Mouse (Mus musculus) layer of hippocampus, postnatal 36 days (tissue): Measurements from ENCODE around the gene Rpa1. TPM values are rescaled to one million over a fixed set of nuclear protein-coding genes. Genes with fewer than 3 reads are reported as not detected.
A peak's percentile ranks its signal among the peaks of the same experiment; 100 is the strongest.

Source experiments
- DNase-seq, 2 experiments: peaks; one replicate each; pipeline ENCODE4 v3.0.0; 2022
- microRNA-seq, 2 experiments: library from miRNA; unstranded; fragments of <30 nt; microRNA quantifications; one replicate each; pipeline ENCODE4 v1.2.0; 2021
- total RNA-seq, 2 experiments: library from RNA; stranded (reverse); gene quantifications; 2 replicates each; pipeline ENCODE4 v1.2.3; 2021

The Rpa1 gene
- total RNA-seq, 2 experiments from 2014 or later = 58.5 to 60.8 TPM

GRCm38 (mm10) chr11:75262181-75262580, 85.9 kb downstream of the Rpa1 start:
- no peak for DNase-seq

- DNase-seq = no peak
Measured at GRCm38 (mm10) chr11:75261730-75262129, 86.4 kb downstream of the Rpa1 start.

- DNase-seq = no peak
Measured at GRCm38 (mm10) chr11:75261016-75261415, 87.1 kb downstream of the Rpa1 start.

GRCm38 (mm10) chr11:75259996-75260561, 88.0 kb downstream of the Rpa1 start:
- DNase-seq = peak in 1 of 2 experiments; percentile 56

GRCm38 (mm10) chr11:75259416-75259815, 88.7 kb downstream of the Rpa1 start:
- DNase-seq = no peak

GRCm38 (mm10) chr11:75257056-75257648, 91.0 kb downstream of the Rpa1 start:
- no peak for DNase-seq

GRCm38 (mm10) chr11:75255330-75255729, 92.8 kb downstream of the Rpa1 start:
- no peak for DNase-seq

GRCm38 (mm10) chr11:75254252-75254912, 93.7 kb downstream of the Rpa1 start:
- DNase-seq = no peak

- DNase-seq = no peak
Measured at GRCm38 (mm10) chr11:75251557-75252070, 96.5 kb downstream of the Rpa1 start.

- no peak for DNase-seq
Measured at GRCm38 (mm10) chr11:75251006-75251512, 97.1 kb downstream of the Rpa1 start.

GRCm38 (mm10) chr11:75249588-75249987, 98.5 kb downstream of the Rpa1 start:
- no peak for DNase-seq

Small RNA genes within 50 kb of the gene (microRNA-seq; reads per million reads assigned to microRNA genes)
- 0 reads per million in 2 experiments for gene Gm47300

Other genes starting within 250 kb of the Rpa1 start
- 1 to 10 TPM; 2.8 to 3.6 TPM for gene Hic1, start 178.8 kb downstream of the Rpa1 start, total RNA-seq
- 10 to 100 TPM; 18.0 to 19.9 TPM for gene Ovca2, start 169.5 kb downstream of the Rpa1 start, total RNA-seq
- gene Dph1, start 157.1 kb downstream of the Rpa1 start, total RNA-seq = 10 to 100 TPM; 33.4 to 33.9 TPM
- 100 to 1,000 TPM; 103 to 107 TPM for gene Rtn4rl1, start 154.5 kb downstream of the Rpa1 start, total RNA-seq
- gene Smyd4, start 109 bp upstream of the Rpa1 start, total RNA-seq = 10 to 100 TPM; 12.8 to 14.4 TPM
- 10 to 100 TPM; 12.5 to 17.0 TPM for gene Serpinf1, start 74.4 kb upstream of the Rpa1 start, total RNA-seq
- under 1 TPM; 0.40 to 0.50 TPM for gene Serpinf2, start 91.3 kb upstream of the Rpa1 start, total RNA-seq
- gene Wdr81, start 106.4 kb upstream of the Rpa1 start, total RNA-seq = 10 to 100 TPM; 20.6 to 22.6 TPM
- gene Tlcd2, start 113.4 kb upstream of the Rpa1 start, total RNA-seq = under 1 TPM; 0.40 to 0.85 TPM
- gene Prpf8, start 138.5 kb upstream of the Rpa1 start, total RNA-seq = 100 to 1,000 TPM; 126 to 130 TPM
- gene Rilp, start 161.8 kb upstream of the Rpa1 start, total RNA-seq = 1 to 10 TPM in 1 of 2 experiments, under 1 TPM in 1; 0.90 to 1.3 TPM
- 1 to 10 TPM; 1.1 TPM for gene Scarf1, start 165.2 kb upstream of the Rpa1 start, total RNA-seq
- gene Slc43a2, start 183.4 kb upstream of the Rpa1 start, total RNA-seq = 10 to 100 TPM; 50.7 to 51.3 TPM
- gene Pitpna, start 239.8 kb upstream of the Rpa1 start, total RNA-seq = 100 to 1,000 TPM; 283 to 291 TPM